Mouse (Mus musculus) limb, embryonic 10.5 days (tissue): ENCODE measurements around the gene Snap29. TPM values are rescaled to one million over a fixed set of nuclear protein-coding genes. Genes with fewer than 3 reads are reported as not detected.

Experiments used
- polyA plus RNA-seq: library from polyadenylated mRNA; unstranded; fragments of >200 nt; fragmentation: Nextera tagmentation; extraction: Ambion mirVana; gene quantifications from 2 replicates; pipeline ENCODE4 v1.2.1, GENCODE M21; 2016

Gene Snap29
- polyA plus RNA-seq, 1 experiment from 2014 or later: 11.7 TPM

Other genes with a start within 250 kb of the Snap29 start
- 432 and 433 TPM in 2 replicates for gene Ube2l3, start 203.3 kb upstream of the Snap29 start, polyA plus RNA-seq
- 0.18 and 0.49 TPM in 2 replicates for gene Rimbp3, start 197.4 kb upstream of the Snap29 start, polyA plus RNA-seq
- 16.8 and 19.3 TPM in 2 replicates for gene Hic2, start 172.4 kb upstream of the Snap29 start, polyA plus RNA-seq
- 4.7 and 9.1 TPM in 2 replicates for gene Tmem191c, start 129.9 kb upstream of the Snap29 start, polyA plus RNA-seq
- gene Serpind1, start 74.6 kb upstream of the Snap29 start, polyA plus RNA-seq: 0.06 and 0.14 TPM in 2 replicates
- gene Pi4ka, start 328 bp downstream of the Snap29 start, polyA plus RNA-seq: 30.1 and 37.6 TPM in 2 replicates
- gene Crkl, start 46.0 kb downstream of the Snap29 start, polyA plus RNA-seq: 83.6 and 84.0 TPM in 2 replicates
- 0.85 and 1.2 TPM in 2 replicates for gene Aifm3, start 83.6 kb downstream of the Snap29 start, polyA plus RNA-seq
- gene Lztr1, start 102.7 kb downstream of the Snap29 start, polyA plus RNA-seq: 78.2 and 89.8 TPM in 2 replicates
- 47.8 and 58.9 TPM in 2 replicates for gene Thap7, start 125.2 kb downstream of the Snap29 start, polyA plus RNA-seq
- not detected in 2 replicates for gene Lrrc74b, start 155.3 kb downstream of the Snap29 start, polyA plus RNA-seq
- 0.08 TPM in 1 of 2 replicates, not detected in the other for gene P2rx6, start 155.9 kb downstream of the Snap29 start, polyA plus RNA-seq
- gene Slc7a4, start 177.2 kb downstream of the Snap29 start, polyA plus RNA-seq: 0.44 and 0.81 TPM in 2 replicates
- gene Smpd4, start 213.4 kb downstream of the Snap29 start, polyA plus RNA-seq: 74.3 and 74.4 TPM in 2 replicates
- 6.0 and 8.7 TPM in 2 replicates for gene Ccdc74a, start 240.5 kb downstream of the Snap29 start, polyA plus RNA-seq